Mouse (Mus musculus) macrophage (primary cell): ENCODE measurements at regions not wholly inside any gene's neighbourhood (a gene's known extent, or its start where the extent isn't known, plus 50 kb on each side); places are given as distances from the start of the nearest gene placed in this dataset.

Experiments used
- H3K27ac ChIP-seq: fragments of 350-480 bp; formaldehyde crosslinking; 2 replicates; pipeline ENCODE4 v1.9.0; 2021
- H3K36me3 ChIP-seq: fragments of 350-480 bp; formaldehyde crosslinking; 2 replicates; pipeline ENCODE4 v1.9.0; 2021; ENCODE audit errors: inconsistent target
- H3K4me3 ChIP-seq: fragments of 350-480 bp; formaldehyde crosslinking; 2 replicates; pipeline ENCODE4 v1.9.0; 2021; ENCODE audit errors: inconsistent target
- H3K79me2 ChIP-seq: fragments of 350-480 bp; formaldehyde crosslinking; 2 replicates; pipeline ENCODE4 v1.9.0; 2021; ENCODE audit errors: inconsistent target
- WGBS: methylation state at CpG from one replicate; pipeline ENCODE4 v1.1.7; 2026; ENCODE audit warnings: inconsistent platforms; ENCODE audit not compliant: missing documents; 5-methylcytosine and 5-hydroxymethylcytosine counted together

DNA sequence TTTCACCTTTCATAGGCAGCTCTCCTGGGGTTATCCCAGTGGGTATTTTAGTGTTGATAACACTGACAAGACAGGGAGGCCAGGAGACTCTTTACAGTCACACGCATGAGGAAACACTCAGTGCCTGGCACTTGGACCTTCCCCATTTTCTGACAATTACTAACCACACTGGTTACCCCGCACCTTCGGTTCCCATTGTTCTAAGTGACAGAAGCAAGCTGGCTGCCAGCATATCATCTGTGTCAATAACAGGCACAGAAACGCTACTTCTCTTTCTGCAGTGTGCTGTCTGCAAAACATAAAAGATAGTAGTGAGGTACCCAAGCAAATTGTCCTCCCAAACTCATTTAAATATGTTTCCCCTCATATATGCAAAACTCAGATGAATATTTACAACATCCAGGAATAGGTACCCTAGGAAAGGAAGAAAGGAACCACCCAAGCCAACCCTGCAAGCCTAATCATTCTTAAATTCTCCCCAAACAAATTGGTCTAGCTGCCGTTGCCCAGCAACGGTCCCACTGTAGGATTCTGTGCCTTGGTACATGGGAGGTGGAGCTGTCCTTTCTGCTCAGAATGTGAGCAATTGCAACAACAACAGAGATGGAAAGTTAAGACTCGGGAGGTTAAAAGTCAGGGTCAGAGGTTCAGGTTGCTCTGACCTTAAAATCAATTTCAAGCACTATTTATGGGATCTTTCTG is 419.0 kb upstream of the Nrp1 start:
- Histone ChIP-seq H3K36me3 (no peaks in the 10 kb centered on the region), H3K79me2 (no peaks in the 10 kb centered on the region), H3K4me3 (no peak overlapping the region), H3K27ac (no peak overlapping the region)
- 42% methylated on average over 7 of the region's 7 CpGs for WGBS

DNA sequence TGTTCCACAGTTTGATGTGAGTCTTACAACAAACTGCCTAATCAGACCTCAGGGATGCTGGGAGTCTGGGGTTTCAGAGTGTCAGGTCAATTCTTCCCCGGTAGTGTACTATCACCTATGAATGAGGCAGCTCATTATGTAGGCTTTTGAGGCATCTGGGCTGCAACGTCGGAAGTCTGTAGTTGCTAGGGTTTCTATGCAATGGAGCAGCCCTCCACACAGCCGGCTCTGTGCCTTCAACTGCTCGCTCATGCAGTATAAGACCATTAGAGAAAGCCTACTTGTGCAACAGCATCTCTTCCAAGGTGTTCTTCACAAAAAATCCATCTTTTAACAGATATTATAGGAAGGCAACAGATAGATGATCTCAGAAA is 418.4 kb upstream of the Nrp1 start:
- no peak overlapping the region for H3K4me3 ChIP-seq
- no peak overlapping the region for H3K27ac ChIP-seq
- WGBS, result 99% methylated on average over 5 of the region's 5 CpGs
- no peaks in the 10 kb centered on the region for H3K36me3 ChIP-seq
- H3K79me2 ChIP-seq, result no peaks in the 10 kb centered on the region

DNA sequence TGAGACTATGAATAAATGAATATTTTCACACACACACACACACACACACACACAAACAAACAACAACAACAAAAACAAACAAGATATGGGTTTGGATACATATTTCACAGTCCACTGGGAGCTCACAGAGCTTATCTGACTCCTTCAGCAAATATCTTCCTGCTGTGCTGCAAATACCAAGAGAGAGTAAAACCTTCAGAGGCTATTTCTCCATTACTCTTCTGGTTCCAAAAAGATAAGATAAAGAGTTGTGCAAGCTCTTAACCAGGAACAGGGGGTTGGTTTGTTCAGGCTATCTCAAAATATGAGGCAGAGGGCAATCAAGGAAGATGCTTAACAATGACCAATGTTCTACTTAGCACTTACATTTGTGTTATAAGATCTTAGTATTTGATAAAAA is 416.1 kb upstream of the Nrp1 start:
- Histone ChIP-seq H3K79me2 (no peaks in the 10 kb centered on the region), H3K4me3 (no peak overlapping the region), H3K27ac (no peak overlapping the region), H3K36me3 (no peaks in the 10 kb centered on the region)

DNA sequence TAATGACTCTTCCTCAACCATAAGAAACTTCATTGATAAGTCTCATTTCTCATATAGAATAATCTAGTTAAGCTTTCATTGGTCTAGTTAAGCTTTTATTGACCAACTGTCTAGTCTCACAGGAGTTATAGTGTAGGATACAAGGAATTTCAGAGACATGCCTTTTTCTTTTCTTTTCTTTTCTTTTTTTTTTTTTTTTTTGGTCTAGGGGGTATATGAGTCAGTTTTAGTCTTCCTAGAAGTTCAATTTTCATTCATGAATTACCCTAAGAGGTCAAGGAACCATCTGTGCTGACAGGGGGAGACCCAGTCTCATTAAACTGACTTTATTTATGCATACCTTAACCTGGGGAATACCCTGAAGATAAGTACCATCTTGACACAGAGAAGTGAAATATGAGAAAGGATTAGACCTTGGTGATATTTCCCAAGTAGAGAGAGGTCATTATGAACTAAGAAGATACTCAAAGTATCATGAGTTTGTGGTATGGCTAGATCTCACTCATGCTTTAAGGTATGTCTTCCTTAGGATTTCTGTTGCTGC is 413.4 kb upstream of the Nrp1 start:
- no peak overlapping the region for H3K27ac ChIP-seq
- H3K4me3 ChIP-seq, result no peak overlapping the region
- no peaks in the 10 kb centered on the region for H3K36me3 ChIP-seq
- no peaks in the 10 kb centered on the region for H3K79me2 ChIP-seq

DNA sequence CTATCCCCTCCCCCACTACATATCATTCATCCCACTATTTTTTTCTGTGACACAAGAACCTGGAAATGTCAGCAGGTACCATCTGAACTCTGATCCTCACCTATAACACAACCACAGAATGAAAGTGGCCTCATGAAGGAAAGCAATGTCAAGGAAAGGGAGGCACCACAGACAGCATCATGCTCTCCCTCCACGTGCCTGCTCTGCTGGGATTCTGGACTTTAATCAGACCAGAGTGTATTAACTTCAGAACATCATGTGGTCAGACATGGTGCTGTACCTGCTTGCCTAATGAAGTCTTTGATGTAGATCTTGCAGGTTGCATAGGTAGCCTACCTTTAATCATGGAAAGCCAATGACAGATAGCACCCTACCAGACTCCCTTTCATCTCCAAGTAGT is 400.8 kb upstream of the Nrp1 start:
- WGBS, result 80% methylated on average over 1 of the region's 1 CpGs
- Histone ChIP-seq H3K79me2 (no peaks in the 10 kb centered on the region), H3K4me3 (no peak overlapping the region), H3K27ac (no peak overlapping the region), H3K36me3 (no peaks in the 10 kb centered on the region)

DNA sequence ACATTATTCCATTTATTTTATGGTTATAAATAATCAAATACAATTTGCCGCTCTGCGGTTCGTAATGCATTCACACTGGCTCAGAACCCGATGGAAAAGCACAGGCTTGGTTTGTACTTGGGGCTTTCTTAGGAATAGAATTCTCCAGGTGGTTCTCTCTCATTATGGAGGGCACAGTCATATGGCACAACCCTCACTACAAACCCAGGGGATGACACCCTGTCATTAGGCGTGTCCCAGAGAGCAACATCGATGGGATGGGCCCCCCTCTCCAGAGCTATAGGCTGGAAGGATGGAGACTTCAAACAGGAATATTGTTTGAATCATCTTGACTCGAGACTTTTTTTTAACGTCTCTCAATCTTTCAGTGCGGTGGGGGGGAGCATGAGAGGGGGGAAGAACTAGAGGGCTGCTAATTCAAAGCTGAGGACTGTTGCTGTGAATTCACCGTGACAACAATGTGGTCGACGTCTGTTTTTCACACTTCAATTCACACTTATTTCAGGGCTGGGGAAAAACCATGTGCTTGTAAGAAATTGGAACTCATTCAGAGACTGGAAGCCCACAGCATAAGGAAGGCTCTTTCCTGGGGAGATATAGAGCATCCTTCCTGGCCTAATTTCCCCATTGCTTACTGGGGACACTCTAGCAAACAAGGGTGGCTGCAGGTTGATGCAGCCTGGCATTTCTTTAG is 399.9 kb upstream of the Nrp1 start:
- 94% methylated on average over 12 of the region's 12 CpGs for WGBS
- H3K36me3 ChIP-seq, result no peaks in the 10 kb centered on the region

DNA sequence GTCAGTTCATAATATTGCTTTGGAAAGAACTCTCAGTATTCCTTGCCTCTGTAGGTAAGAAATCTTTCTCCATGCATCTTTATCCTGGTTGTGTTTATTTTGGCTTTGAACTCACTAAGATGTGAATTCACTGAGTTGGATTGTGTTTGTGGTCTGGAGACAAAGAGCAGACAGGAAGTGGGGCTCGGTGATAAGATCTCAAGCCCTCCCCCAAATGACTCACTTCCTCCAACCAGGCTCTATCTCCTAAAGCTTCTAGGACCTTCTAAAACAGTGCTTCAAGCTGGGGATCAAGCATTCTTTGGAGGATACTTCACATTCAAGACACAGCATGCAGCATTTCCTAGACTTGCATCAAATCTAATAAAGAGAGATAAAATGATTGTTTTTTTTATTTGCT is 395.5 kb upstream of the Nrp1 start:
- Histone ChIP-seq H3K36me3 (no peaks in the 10 kb centered on the region), H3K4me3 (no peak overlapping the region), H3K79me2 (no peaks in the 10 kb centered on the region), H3K27ac (no peak overlapping the region)
- 11% methylated on average over 1 of the region's 1 CpGs for WGBS

More for the DNA sequence above, 399.9 kb upstream of the Nrp1 start:
- Histone ChIP-seq H3K4me3 (no peak overlapping the region), H3K27ac (no peak overlapping the region), H3K79me2 (no peaks in the 10 kb centered on the region)

DNA sequence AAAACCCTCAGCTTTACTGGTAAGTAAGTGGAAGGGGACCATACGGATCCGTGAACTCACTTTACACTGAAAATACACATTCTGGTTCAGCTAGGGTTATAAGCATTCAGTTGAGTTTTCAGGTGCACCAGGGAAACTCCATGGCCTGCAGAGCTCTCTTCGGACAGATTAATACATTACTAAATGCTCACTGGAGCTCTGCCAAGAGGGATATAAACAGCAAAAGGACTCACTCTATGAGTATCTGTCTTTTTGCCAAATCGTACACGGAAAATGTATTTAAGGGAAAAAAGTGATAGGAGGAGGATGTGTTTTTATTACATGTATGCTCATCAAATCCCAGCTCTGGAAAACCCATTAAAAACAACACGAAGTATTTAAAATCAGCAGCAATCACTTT is 394.8 kb upstream of the Nrp1 start:
- no peaks in the 10 kb centered on the region for H3K36me3 ChIP-seq
- WGBS, result over 99% methylated on average over 6 of the region's 6 CpGs
- no peak overlapping the region for H3K27ac ChIP-seq
- no peaks in the 10 kb centered on the region for H3K79me2 ChIP-seq
- no peak overlapping the region for H3K4me3 ChIP-seq

DNA sequence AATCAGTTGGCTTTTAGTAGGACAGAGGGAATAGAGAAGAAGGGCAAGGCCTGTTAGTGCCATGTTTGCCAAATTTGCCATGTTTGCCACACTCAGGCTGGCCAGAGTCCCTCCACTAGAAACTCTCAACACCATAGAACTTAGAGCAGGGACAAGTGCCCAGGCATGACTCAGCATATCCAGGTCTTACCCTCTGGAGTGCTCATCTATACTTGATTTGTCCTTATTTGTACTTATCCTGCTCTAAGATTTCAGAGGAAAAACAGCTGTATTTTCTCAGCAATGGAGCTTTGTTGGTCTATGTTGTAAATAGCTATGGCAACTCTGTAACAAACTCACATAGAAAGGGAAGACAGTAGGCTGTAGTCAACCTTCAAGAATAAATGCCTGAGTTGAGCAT is 393.6 kb upstream of the Nrp1 start:
- Histone ChIP-seq H3K27ac (no peak overlapping the region), H3K4me3 (no peak overlapping the region), H3K79me2 (no peaks in the 10 kb centered on the region), H3K36me3 (no peaks in the 10 kb centered on the region)

DNA sequence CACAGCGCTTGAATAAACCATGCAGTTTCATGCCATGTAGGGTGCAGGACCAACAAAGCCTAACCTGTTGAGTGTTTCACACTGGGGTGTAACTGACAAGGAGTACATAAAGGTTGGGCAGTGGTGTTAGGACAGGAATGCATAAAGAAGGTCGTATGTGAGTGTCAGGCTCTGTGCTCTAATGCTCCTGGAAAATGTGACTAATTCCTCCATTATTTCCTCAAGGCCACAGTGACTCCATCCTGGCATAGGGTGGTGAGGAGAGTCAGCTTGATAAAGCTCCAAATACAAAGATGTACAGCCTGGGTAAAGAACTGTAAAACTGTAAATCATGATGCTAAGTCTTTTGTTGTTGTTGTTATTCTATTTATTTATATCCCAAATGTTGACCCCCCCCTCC is 393.1 kb upstream of the Nrp1 start:
- 95% methylated on average over 2 of the region's 2 CpGs for WGBS
- Histone ChIP-seq H3K27ac (no peak overlapping the region), H3K79me2 (no peaks in the 10 kb centered on the region), H3K36me3 (no peaks in the 10 kb centered on the region), H3K4me3 (no peak overlapping the region)

DNA sequence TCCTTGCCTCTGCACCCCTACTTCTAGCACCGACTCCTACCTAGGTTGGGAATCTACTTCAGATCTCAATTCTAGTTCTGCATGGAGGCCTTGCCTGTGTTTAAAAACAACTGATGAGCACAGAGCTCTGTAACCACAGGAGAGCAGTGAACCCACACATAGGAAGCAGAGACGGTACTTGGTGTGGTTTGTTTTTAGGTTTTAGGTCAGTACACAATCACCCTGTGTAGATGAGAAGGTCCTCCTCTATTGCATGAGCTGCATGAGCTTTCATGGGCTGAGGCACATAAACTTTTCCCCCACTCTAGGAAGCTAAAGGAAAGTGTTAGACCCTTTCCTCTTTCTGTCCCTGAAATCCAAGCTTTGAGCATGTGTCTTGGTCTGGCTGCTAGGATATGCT is 390.4 kb upstream of the Nrp1 start:
- WGBS, result 51% methylated on average over 2 of the region's 2 CpGs
- no peak overlapping the region for H3K27ac ChIP-seq

DNA sequence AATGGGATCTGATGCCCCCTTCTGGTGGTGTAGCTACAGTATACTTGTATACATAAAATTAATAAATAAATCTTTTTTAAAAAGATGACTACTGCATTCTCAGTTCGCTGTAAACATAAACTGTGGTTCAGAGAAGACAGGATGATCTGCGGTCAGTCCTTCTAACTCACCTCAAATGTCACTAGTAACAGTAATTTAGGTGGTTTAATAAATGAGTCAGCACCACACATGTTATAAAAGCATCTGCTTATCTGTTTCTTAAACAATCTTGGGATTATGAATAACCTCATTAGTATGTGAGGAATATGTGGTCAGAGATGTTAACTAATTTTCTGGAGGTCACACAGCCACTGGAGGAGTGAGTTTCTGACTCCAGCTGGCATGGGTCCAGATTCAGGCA is 385.2 kb upstream of the Nrp1 start:
- 97% methylated on average over 2 of the region's 2 CpGs for WGBS
- no peaks in the 10 kb centered on the region for H3K79me2 ChIP-seq
- H3K4me3 ChIP-seq, result no peak overlapping the region
- H3K36me3 ChIP-seq, result no peaks in the 10 kb centered on the region
- H3K27ac ChIP-seq, result no peak overlapping the region

More for the DNA sequence above, 390.4 kb upstream of the Nrp1 start:
- no peaks in the 10 kb centered on the region for H3K79me2 ChIP-seq
- no peak overlapping the region for H3K4me3 ChIP-seq
- no peaks in the 10 kb centered on the region for H3K36me3 ChIP-seq

DNA sequence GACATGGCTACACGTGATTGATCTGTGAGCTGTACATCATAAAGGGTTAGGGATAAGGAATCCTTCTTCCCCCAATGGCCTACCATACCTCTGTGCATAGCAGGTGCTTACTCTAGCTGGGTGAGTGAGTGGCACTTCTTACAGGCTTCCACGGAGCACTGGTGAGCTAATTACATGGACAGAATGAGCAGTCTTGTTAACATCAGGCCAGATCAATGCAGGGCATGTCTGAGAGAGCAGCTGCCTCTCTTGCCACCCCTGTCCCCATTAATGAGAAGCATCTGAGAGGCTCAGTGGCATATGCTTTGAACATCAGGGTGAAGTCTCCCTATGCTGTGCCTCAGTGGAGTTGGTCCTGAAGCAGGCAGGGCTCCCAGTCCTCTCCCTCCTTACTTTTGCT is 380.7 kb upstream of the Nrp1 start:
- 91% methylated on average over 2 of the region's 2 CpGs for WGBS
- H3K79me2 ChIP-seq, result no peaks in the 10 kb centered on the region
- H3K27ac ChIP-seq, result no peak overlapping the region
- H3K4me3 ChIP-seq, result no peak overlapping the region
- H3K36me3 ChIP-seq, result no peaks in the 10 kb centered on the region

DNA sequence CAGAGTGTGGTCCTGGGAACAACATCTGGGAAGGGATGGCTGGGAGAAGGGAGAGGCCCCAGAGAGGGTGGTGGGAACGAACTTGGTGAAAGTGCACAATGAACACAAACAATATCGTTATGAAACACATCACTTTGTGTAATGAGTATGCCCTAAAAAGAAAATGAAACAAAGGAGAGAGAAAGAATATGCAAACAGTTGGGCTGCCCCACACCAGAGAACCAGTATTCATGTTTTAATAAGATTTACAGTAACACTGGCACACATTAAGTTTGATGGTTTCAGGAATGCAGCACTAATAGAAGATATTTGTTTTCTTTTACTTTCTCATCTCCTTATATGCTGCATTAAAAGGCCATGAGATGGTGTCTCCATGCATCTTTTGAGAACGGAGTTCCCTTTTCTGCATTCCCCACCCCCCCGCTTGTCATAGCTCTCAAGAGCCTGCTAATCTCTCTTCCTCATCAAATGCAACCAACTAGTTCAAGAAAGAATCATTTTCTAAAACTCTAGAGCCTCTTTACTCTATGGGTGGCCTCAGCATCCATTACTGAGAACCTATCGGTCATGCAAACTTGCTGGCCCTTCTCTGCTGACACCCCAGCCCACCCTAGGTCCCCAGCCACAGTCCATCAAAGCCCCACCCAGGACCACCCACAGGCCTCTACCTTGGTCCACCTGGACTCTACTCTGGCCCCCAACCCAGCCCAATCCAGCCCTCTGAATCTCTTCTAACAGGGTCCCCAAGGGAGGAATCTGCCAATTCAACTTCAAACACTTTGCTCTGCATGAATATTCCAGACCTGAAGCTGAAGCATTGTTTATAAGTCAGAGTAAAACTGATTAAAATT is 379.0 kb upstream of the Nrp1 start:
- WGBS, result 19% methylated on average over 5 of the region's 5 CpGs
- Histone ChIP-seq H3K36me3 (no peaks in the 10 kb centered on the region), H3K79me2 (no peaks in the 10 kb centered on the region), H3K27ac (no peak overlapping the region), H3K4me3 (no peak overlapping the region)

DNA sequence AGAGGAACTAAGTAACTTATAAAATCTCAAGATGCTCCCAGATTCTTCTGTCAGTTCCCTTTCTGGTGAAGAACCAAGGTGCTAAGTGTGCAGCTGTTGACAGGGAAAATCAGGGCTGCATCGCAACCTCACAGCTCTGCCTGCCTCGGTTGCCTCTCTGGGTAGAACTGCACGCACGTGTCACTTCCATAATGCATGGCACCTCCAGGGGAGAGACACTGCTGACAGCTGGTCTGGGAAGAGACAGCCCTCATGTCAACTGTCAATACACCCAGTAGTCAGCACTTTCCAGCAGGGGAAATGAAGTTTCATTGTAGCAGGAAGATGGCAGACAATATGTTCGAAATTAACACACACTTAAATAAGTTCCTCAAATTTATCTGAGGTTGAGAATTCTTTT is 376.2 kb upstream of the Nrp1 start:
- no peaks in the 10 kb centered on the region for H3K79me2 ChIP-seq
- H3K4me3 ChIP-seq, result no peak overlapping the region
- no peaks in the 10 kb centered on the region for H3K36me3 ChIP-seq
- 59% methylated on average over 5 of the region's 5 CpGs for WGBS
- H3K27ac ChIP-seq, result peak overlapping the region; percentile 43
